Mouse (Mus musculus): ENCODE measurements around the gene Fbxw24.
"Not testable (repeated sequence)": the region's sequence is repeated elsewhere in the genome, so short reads cannot be mapped to it uniquely, and the experiment has no call there.

DNA sequence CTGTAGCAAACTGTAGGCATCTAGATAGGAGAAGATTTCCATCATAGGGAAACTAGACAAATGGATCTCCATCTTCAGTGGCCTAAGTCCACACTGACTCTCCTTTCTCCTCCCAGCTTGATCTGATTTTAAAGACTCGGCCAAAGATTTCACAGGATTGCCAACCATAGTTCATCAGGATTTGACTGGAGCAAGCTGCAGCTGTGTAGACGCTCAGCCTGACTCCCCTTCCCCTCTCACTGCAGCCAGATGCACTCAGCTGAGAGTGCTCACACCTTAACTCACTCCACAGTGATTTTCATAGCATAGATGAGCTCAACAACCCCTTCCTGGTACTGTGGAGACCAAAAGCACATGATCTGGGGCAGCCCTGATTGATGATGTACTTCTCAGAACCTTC, at the start of gene Fbxw24:
- not testable (repeated sequence) for TF ChIP-seq CTCF (IDR thresholded peaks at IDR 0.05; ENCODE audit: extremely low read depth, insufficient read depth, insufficient read length, insufficient replicate concordance); POLR2A (IDR thresholded peaks at IDR 0.05; ENCODE audit: low read depth, low read length)
